Mouse (Mus musculus): ENCODE data around the gene Akap13.
"Not testable (repeated sequence)": the region's sequence is repeated elsewhere in the genome, so short reads cannot be mapped to it uniquely, and the experiment has no call there.

The Akap13 gene

DNA sequence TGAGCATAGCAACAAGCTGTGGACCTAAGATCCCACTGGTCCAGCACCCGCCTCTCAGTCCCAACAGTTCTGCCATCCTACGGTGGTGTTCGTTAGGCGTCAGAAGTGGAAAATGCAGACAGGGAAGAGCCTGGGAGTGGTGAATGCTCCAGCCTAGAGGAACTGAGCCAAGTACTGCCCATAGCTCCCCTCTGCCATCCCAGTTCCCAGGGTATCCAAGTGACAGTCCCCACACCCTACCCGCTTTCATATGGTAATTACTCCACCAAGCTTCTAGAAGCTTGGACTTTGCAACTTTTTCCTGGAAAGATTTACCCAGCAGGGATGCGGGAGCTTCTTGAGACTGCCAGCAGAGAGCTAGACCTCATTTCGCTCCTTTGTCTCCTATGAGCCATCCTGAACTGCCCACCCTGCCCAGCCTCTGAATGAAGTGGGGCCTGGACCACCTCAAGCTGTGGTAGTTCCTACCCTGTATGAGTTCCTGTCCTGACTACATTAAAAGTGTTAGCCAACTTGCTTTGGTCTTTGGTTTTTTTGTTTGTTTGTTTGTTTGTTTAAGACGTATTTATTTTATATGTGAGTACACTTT lies 300.6 kb downstream of the Akap13 start:
- no peak for DNase-seq (ENCODE audit: low spot score in 2 of 2)

DNA sequence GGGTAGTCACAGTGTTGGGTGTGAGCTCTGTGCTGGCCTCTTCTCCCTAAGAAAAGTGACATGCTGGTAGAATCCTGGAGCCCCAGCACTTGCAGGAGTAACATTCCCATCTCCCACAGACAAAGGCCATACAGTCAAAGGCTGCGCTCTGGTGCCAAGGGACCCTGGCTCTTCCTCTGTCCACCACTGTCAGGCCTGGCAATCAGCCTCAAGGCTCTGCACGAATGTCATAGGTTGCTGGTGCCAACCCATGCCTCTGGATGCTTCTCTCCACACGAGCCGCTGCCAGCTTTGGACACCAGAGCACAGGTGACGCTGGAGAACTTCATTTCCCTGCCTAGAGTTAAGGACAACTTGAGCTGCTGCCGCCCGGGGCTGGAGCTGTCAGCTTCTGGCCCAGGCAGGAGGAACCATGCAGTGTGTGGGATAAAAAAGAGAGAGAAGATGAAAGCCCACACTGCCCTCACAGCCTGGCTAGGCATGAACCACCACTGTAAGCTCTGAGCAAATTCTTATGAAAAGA lies 304.7 kb downstream of the Akap13 start:
- no peak for DNase-seq (ENCODE audit: low spot score in 2 of 2)

DNA sequence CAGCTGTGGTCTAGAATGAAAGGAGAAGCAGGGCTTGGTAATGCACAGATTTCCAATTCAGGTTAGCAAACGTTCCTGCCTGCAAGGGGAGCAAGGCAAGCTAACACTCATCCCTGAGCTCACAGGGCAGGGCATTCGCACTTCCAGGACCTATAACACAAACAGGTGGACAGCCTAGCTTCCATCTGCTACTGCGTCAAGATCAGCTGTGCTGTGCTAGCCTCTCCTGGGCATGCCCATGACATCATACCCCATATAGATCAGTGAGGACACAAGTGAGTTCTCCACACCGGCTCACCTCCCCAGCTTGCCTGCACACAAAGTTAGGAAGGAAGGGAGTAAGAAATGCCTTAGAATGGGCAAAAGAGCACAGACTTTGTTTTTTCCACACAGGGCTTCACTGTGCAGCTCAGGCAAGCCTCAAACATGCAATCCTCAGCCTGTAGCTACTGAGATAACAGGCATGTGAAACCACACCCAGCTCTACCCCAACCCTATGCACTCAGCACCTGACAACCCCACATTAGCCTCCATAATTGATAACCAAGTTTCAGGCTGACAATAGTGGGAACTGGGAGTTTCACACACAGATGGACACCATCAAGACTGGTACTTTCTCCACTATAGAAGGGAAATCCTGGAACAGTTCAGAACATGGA lies 305.5 kb downstream of the Akap13 start:
- not testable (repeated sequence) for DNase-seq (ENCODE audit: low spot score in 2 of 2)

DNA sequence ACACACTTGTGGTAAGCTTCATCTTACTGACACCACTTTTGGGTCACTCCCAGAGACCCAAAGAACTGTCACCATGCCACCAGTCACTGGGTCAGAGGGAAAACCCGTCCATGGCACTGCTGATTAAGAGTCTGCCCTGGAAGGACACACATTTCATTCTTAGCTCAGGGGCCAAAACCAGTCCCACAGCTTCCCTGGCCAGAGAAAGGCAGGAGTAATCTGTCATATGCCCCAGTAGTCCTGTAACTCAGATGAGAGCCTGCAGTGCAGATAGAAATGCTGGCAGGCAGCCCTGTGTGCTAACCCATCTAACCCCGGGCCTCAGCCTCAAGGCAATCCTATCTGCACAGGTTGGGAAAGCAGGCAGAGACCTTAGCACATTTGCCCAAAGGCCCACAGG lies 306.9 kb downstream of the Akap13 start:
- not testable (repeated sequence) for DNase-seq (ENCODE audit: low spot score in 2 of 2)

DNA sequence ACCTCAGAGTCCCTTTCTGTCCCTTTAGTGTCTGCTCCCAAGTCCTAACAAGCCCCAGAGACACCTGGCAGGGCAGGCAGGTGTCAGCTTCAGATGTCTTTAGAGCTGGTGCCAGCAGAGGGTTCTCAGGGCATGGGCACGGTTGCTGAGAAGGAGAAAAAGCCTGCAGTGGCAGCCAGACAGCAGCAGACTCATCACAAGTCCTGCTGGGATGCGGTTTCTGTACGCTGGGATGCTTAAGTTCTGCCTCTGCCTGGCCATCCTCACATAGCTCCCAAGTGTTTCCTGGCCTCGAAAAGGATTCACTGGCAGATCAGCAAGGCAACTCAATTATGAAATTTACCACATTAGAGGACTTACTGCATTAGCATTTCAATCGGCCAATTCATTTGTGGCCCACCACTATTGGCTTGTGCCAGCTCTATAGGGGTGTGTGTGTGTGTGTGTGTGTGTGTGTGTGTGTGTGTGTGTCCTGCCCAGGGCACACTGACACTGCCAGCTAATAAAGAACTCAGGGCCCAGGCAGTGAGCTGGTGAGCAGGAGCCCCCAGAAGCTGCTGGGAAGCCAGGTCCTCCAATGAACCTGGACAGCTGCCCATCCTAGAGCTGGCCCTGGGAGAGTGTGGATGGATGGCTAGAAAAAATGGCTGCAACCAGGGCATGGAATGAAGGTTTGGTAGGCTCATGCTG lies 311.9 kb downstream of the Akap13 start:
- DNase-seq (ENCODE audit: low spot score in 2 of 2), result not testable (repeated sequence)

DNA sequence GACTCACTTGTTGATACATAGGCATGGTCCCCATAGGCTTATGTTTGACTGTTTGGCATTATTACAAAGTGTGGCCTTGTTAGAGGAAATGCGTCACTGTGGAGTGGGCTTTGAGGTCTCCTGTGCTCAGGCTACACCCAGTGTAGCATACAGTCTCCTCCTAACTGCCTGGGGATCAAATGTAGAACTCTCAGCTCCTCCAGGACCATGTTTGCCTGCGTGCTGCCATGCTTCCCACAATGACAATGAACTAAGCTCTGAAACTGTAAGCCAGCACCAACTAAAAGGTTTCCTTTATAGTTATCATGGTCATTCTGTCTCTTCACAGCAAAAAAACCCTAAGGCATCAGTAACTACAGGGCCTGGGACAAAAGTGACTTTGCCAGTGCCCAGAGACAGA lies 312.8 kb downstream of the Akap13 start:
- no peak for DNase-seq (ENCODE audit: low spot score in 2 of 2)

DNA sequence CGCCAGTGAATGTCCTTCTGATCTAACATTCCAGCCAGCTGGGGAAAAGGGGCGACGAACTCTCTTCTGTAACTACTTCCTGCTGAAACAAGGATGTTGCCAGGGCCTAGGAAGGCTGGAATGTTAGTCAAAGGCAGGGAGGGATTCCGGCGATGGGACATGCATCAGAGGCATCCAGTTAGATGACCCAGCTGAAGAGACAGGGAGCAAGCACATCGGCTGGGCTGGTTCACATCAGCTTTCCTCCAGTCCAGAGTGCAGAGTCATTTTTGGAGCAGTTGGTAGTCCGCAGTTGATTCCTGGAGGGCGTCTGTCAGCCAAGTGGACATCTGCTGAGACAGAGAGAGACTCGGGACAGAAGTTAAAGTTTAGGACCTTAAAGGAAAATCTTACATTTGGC lies 314.6 kb downstream of the Akap13 start:
- DNase-seq (ENCODE audit: low spot score in 2 of 2), result no peak

DNA sequence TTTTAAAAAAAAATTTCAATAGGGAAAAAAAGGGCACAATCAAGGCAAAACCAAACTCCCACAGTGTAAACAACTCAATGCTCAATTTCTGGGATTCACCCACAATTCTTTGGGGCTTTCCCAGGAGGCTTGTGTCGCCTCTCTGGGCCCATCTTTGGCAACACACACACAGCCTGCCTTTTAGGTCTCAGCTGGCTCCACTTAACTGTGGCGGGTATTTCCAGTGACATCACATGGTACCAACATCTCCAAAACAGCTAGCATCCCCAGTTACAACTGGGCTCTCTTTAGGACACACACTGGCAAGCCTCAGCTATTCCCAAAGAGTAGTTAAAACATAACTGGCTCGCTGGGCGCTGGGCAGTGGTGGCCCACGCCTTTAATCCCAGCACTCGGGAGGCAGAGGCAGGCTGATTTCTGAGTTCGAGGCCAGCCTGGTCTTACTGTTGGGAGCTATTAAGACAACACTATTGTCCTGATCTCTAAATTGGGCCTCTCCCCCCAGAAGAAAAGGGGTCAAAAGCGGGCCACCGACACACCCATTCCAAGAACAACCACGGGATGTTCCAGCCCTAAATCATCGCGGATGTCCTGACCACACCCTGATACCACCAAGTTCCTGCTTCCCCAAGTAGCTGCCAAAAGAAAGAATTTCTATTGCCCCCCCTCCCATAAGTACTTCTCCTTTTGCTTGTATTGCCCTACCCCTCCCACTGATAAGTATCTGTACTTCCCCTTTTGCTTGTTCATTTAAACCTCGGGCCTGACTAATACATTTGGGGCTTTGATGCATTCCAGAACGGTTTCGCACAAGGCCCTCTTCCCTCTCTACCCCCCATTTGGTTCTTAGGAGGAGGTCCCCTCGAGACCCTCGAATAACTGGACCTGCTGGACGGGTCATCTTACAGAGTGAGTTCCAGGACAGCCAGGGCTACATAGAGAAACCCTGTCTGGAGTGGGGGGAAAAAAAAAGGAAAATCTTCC lies 319.1 kb downstream of the Akap13 start:
- DNase-seq (ENCODE audit: low spot score in 2 of 2), result not testable (repeated sequence)

DNA sequence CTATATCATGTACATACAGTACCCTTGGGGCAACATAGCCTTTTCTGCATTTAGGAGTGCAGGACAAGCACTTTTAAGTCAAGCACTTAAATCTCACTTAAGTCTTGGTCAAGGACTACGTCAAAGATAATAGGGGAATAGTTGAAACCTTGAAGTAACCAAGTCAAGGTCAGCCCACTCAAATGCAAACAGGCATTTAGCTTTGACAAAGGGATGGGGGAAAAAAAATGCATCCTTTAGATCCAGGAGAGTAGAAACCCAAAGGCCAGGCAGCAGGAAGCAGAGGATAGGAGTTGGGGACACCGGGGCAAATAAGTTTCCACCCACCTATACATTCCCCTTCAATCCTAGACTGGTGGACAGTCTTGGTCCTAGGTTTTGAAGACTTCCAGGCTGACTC lies 322.7 kb downstream of the Akap13 start:
- no peak for DNase-seq (ENCODE audit: low spot score in 2 of 2)

DNA sequence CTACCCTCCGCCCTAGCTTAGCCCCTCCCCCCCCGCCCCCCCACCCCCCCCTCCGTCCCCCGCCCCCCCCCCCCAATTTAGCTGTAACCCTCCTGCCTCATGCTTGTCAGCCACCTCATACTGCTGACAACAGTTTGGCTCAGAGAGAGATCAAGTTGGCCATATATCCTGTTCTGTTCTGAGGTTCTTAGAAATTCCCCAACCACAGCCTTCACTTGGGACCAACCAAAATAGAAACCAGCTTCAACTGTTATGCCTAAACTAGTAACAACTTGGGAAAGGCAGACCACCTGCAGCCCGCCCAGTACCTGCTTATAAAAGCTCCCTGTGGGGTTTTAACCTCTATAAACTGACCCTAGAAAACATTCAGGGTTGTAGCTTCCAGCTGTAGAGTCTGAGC lies 325.5 kb downstream of the Akap13 start:
- DNase-seq (ENCODE audit: low spot score in 2 of 2), result peak; percentile 34 to 38

DNA sequence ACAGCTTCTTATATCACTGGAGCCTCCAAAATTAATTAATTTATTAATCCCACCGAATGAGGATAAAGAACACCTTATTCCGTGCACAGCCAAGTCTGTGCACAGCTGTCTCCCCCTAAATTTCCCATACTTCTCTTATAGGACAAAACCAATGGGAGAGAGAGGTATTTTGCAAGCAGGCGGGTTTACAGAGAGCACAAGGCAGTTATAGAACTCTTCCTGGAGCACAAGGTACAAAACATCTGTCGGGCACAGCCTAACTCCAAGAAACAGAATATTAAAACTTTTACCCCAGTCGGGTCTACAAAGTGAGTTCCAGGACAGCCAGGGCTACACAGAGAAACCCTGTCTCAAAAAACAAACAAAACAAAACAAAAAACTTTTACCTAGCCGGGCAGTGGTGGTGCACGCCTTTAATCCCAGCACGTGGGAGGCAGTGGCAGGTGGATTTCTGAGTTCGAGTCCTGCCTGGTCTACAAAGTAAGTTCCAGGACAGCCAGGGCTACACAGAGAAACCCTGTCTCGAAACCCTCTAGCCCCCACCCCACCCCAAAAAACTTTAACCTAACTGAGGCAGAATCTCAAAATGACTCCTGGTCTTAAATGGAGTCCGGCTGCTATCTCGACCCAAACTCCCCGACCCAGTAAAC lies 326.1 kb downstream of the Akap13 start:
- no peak for DNase-seq (ENCODE audit: low spot score in 2 of 2)

DNA sequence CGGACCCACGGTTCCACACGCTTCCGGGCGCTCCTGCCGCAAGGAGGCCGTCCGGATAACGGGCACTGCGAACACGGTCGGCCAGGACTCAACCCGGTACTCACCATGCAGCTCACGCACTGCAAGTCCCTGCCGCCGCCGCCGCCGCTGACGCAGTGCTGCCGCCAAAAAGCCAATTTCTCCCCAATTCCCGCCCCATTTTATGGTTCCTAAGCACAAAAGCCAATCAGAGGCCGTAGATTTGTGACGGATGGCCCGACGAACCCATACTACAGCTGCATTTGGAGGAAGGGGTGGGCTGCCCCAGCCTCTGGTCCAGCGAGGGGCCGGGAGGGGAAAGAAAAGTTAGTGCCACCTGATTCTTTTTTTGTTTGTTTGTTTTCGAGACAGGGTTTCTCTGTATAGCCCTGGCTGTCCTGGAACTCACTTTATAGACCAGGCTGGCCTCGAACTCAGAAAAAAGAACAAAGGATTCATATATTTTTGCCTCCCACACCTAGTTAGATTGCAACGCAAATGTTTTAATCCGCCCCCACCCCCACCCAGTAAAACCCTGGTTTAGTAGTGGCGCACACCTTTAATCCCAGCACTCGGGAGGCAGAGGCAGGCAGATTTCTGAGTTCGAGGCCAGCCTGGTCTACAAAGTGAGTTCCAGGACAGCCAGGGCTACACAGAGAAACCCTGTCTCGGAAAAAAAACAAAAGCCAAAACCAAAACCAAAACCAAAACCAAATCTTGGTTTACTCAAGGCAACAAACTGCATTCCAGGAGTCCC lies 326.8 kb downstream of the Akap13 start:
- DNase-seq (ENCODE audit: low spot score in 2 of 2), result peak; percentile 94

DNA sequence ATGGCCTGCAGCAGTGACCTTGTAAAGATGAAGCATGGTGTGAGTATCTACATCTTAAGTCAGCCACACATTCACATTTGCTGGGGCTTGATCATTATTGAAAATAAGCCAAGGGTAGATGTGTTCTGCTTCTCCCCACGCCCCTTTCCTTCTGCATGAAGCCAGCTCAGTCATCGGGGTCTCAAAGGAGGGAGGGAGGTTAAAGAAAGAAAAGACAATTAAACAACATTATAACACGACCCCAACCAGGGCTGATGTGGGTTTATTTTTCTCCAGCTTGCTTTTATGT lies 327.3 kb downstream of the Akap13 start:
- DNase-seq (ENCODE audit: low spot score in 2 of 2), result no peak

DNA sequence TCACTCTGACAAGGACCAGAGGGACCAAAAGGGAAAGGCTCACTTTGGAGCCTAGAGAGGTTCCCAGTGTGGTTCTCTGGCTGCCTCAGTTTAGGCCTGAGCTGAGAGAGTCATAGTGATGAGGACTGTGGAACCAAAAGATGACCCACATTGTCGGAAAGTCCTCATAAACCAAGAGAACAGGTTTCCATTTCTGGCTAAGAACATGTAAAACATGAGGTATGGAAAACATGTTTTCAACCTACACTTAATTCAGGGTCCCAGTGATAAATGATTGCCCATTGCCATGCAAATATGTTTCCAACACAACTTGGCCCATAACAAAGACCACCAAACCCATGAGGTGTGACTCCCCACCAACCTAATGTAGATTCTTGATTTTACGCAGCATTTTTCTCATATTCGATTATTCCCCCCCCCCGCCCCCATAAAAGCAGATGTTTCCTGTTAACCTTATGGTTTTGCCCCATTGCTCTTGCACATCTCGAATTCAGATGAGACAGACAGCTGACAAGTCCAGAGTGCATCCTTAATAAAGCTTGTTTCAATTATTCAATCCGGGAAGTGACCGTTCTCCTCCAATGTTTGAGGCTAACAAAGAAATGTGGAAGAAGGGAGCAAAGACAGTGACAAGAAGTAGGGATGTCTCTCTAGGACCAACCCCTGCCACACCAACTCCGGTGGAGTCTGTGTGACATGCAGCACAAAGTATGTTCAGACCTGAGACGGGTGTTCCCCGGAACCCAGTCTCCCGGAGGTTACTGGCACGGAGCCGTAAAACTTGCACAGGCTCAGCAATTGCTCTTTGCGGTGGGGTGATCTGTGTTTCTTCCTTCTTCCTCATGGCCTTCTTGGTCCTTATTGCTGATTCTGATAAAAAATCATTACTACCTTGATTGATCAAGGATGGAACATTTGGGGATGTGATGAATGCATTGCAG lies 330.3 kb downstream of the Akap13 start:
- peak in 1 of 2 experiments; percentile 44 for DNase-seq (ENCODE audit: low spot score in 2 of 2)

DNA sequence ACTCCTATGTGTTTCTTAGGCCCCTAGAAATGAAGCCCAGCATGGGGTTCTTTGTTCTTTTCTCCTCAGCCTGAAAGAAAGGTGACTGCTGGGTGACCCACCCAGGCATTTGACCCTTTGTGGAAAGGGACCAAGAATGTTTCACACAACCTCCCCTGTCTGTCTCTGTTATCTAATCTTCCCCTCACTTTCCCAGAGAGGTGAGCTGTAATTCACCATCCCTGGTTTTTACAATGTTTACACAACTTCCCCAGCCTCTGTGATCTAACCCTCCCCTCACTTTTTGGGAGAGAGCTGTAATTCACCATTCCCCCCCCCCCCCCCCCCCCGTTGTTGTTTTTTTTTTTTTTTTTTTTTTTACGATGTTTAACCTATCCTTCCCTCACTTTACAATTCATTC lies 331.5 kb downstream of the Akap13 start:
- no peak for DNase-seq (ENCODE audit: low spot score in 2 of 2)

DNA sequence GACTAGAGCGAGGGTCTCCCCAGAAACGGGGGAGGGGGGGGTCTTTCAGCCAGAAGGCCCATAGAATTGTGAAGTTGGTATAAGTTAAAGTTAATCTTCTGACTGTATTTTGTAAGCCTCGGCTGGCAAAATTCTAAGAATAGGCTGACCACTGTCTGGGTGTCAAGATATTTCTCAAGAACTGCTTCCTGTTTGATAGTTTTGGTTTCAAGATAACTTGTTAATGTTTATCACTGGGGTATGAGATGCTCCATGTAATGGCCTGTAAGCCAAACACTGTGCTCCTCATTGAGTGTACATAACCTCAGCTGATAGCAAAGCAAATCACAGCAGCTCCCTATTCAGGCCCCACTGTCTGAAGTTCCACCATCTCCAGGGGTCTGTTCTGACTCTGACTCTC lies 332.0 kb downstream of the Akap13 start:
- no peak for DNase-seq (ENCODE audit: low spot score in 2 of 2)

DNA sequence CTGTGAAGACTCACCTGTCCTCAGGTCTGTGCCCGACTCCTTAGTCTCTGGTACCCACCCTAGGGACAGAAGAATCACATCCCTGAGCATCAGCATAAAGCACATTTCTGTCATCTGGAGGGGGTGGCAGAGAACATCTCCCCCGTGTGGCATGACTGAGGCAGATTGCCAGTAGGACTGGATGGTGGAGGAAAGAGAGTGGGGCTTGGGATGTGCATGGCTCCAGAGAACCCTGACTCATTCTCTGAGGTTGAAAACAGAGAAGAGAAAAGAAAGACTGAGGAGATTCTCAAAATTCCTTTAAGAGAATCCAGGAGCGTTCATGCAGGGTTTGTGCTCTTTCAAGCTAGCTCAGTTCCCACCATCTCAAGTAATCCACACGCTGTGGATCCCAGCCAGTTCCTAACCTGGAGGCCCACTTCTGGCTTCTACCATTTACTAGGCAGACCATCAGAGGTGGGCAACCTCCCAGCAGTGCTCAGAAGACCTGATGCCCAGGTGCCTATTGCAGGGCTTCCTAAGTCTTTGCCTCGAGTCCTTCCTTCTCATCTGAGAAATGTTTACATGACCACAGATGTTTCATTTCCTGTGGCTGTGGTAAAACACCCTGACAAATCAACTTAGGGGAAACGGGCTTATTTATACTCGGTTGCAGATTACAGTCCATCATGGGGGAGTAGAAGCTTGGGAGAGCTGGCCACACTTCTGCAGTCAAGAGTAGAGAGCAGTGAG lies 332.9 kb downstream of the Akap13 start:
- not testable (repeated sequence) for DNase-seq (ENCODE audit: low spot score in 2 of 2)

DNA sequence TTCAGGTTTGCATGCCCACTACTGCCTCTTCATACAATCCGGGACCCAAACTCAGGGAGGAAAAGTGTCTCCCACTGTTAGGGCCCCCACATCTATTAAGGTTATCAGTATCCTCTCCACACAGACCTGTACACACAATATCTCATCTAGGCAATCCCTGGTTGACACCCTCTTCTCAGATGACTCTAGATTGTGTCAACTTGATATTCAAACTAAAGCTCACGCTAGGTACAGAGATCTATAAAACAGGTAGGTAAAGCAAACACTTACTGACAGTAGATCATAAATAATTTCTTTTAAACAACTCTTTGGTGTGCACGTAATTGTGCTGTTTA lies 333.4 kb downstream of the Akap13 start:
- DNase-seq (ENCODE audit: low spot score in 2 of 2), result not testable (repeated sequence)

DNA sequence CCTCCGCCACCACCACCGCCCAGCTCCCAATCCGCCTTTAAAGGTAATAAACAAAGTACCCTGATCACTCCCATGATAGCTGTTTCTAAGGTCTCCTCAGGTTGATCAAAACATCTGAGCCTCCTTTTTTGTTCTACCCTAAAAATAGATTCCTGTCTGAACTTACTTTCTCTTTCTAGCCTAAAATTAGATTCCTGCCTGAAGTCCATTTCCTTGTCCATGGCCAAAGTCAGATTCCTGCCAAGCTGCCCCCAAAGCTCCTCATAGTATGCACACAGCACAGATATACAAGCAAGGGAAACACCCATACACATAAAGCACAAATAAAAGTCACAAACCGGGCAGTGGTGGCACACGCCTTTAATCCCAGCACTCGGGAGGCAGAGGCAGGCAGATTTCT lies 334.4 kb downstream of the Akap13 start:
- no peak for DNase-seq (ENCODE audit: low spot score in 2 of 2)

Data from spleen, postnatal 36 days (tissue).